Mouse (Mus musculus) kidney, postnatal 25 days (tissue): ENCODE measurements around the gene Cst7.
"Not testable (repeated sequence)": the region's sequence is repeated elsewhere in the genome, so short reads cannot be mapped to it uniquely, and the experiment has no call there.

Experiments
- DNase-seq, 2 experiments: peaks; one replicate each; pipeline ENCODE4 v3.0.0; 2021; ENCODE audit warnings: mixed read lengths in 2 of 2

The Cst7 gene

GRCm38 (mm10) chr2:150569847-150570590 lies at the start of gene Cst7:
Cst7 (plus strand) TSS chr2:150570415.
- no peak for DNase-seq

DNA sequence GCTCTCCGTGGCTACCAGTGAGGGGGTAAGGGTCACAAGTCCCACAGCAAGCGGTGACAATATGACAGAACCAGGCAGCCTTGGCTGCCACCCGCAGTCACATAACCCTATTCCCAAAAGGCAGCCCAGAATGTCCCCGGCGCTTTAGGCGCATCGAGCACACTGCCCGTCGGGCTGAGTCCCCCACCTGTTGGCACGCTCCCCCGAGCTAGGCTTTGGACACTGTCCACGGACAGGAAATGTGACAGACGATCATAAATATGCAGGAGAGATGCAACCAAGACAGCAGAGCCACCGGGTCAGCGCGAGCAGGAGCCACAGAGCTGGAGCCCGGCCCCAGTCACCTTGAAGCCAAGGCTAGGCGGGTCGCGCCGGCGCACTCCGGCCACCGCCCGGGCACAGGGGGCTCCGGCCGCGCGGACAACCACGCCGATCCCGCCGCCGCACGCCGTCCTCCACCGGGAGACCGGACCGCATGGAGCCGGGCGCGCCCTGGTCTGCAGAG lies 44.5 kb upstream of the Cst7 start:
- no peak for DNase-seq

DNA sequence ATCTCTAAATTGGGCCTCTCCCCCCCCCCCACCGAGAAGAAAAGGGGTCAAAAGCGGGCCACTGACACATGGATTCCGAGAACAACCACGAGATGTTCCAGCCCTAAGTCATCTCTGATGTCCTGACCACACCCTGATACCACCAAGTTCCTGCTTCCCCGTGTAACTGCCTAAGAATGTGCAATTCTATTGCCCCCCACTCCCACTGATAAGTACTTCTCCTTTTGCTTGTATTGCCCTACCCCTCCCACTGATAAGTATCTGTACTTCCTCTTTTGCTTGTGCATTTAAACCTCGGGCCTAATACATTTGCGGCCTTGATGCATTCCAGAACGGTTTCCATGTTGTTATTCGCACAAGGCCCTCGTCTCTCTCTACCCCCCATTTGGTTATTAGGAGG lies 20.6 kb upstream of the Cst7 start:
- not testable (repeated sequence) for DNase-seq

DNA sequence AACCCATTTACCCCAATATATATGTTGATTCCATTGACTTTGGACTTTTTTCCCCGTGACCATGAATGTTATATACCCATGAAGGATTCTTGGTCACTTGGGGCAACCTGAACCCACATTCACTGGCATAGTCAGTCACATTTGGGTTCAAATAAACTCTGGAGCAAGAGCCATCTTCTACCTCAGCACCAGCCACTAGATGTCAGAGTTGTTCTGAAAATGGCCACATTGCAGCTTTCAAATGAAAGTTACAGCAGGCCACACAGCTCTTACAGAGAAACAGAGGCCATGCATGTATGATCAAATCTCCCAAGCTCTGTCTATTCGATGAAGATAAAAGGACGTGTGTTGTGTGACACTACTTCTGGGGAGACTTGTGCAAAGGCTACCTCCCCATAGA lies 11.6 kb upstream of the Cst7 start:
- peak in 1 of 2 experiments; percentile 32 for DNase-seq

- DNase-seq = no peak
Observed at GRCm38 (mm10) chr2:150567051-150567450, 3.2 kb upstream of the Cst7 start.

DNA sequence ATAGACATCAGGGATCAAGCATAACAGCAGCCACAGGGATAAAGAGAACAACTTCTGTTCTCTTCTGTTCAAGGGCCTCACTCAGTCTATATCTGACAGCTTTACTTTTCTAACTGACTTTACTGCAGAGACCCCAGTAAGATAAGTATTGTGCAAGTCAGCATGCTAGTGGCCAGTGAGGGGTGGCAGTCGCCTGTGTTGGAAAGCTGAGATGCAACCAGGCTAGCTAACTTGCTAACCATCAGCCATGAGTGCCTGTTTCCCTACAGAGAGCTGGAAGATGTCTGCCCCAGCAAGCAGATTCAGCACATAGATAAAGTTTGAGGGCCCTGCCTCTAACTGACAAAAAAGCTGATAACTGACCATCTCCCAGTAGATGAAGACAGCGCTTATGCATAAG lies 546 bp downstream of the Cst7 start:
- no peak for DNase-seq

DNA sequence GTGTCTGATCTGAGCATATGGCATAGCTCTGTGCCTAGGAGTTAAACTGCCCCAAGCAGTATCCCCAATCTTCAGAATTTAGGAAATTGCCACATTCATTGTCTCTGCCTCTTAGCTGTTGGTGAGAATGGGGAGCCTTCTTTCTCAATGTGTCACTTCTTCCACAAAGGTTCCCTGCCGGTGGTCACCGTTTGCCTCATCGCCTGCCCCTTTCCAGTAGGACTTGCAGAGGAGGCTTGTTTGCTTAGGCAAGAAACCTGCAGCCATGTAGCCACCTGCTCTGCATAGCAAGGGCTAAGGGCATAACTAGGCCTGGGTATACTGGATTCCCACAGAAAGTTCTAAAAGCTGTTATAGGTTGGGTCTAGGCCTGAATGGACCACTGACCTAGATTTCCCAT lies 2.2 kb downstream of the Cst7 start:
- DNase-seq = no peak

DNA sequence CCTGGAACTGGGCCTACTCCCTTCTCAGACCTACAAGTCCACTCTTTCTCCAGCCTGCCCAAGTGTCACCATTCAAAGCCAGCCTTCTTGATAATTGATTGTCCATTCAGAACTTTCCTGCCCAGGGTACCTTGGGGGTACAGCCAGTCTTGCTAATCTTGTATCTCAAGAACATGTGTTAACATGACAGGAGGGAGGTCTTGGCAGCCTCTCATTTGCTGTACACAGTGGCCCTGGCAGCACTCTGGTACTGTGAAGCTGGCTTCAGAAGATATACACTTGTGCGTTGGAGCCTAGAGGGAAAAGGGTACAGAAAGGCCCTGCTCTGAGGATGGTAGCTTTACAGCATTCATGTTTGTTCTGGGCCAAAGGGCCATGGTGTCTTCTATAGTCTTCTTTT lies 6.0 kb downstream of the Cst7 start:
- no peak for DNase-seq

GRCm38 (mm10) chr2:150578603-150579002 lies 8.4 kb downstream of the Cst7 start:
- DNase-seq = no peak

DNA sequence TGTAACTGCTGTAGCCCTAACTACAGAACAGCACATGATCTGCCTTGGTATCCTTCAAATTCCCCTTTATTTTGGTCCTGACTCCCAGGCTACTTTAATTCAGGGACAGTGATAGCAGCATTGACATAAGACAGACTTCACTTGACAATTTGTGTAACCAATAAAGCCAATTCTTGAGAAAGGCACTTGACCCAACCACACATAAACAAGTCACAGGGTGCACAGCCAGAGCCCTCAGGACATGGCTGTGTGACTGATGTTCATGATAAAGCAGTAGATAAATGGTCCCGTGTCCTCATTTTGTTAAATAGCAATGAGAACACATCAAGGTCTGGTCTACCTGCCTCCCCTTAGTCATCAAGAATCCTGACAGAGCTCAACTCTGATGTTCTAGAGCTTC lies 9.4 kb downstream of the Cst7 start:
- DNase-seq = no peak

DNA sequence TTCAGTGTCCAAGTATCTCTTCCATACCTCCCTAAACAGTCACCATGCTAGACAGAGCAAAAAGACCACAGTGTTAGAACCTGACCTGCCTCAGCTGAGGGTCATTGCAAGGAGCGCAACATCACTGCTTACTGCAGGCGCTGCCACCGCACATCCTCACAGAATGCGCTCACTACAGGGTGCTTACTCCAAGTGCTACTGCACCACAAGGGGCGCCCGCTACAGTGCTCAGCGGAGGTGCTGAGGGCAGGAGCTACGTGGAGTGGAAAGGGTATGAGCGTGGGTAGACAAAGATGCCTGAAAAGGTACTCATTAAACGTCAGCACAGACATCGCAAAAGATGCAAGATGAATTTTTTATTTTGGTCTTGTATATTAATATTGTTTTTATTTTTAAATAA lies 18.9 kb downstream of the Cst7 start:
- no peak for DNase-seq

GRCm38 (mm10) chr2:150595411-150596190 lies 25.4 kb downstream of the Cst7 start:
- DNase-seq = peak; percentile 63 to 74

DNA sequence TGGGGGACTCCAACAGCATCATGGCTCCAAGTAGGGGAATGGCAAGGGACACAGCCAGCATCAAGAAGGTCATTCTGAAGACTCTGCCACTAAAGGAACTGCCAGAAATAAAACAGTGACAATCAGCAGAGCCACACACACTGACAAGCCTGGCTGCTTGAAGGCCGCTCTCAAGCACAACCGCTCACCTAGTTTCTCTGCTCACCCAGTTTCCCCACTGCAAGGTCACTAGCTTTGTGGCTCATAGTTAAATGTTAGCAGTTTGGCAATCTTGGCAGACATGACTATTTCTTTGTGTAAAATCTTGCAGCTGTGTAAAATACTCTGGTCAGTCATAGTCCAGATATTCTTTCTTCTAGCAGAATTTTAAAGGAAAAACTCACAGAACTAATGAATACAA lies 30.0 kb downstream of the Cst7 start:
- peak; percentile 42 to 72 for DNase-seq

GRCm38 (mm10) chr2:150602166-150602565 lies 32.0 kb downstream of the Cst7 start:
- DNase-seq = peak in 1 of 2 experiments; percentile 31

GRCm38 (mm10) chr2:150604802-150605201 lies 34.6 kb downstream of the Cst7 start:
- DNase-seq = no peak

DNA sequence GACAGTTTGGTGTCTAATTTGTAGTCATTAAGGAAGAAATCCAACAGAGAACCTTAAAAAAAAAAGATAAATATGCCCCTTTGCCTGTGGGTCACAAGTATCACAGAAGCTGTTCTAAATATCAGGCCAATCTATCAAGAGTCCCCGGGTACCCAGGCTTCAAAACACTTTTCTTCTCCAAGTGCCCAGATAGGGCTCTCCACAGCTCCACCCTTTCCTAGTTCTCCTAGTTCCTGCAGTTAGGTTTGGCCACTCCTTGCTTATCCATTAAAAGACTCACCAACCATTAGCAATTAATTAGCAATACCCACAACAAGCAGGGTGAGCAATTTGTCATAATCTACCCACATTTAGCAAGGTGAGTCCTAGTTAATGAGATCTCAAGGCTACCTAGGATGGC lies 36.9 kb downstream of the Cst7 start:
- no peak for DNase-seq

GRCm38 (mm10) chr2:150608087-150608799 lies 38.0 kb downstream of the Cst7 start, which contains the start of gene Apmap:
Apmap (minus strand) TSS chr2:150608567.
- DNase-seq = peak; percentile 97 to 99

DNA sequence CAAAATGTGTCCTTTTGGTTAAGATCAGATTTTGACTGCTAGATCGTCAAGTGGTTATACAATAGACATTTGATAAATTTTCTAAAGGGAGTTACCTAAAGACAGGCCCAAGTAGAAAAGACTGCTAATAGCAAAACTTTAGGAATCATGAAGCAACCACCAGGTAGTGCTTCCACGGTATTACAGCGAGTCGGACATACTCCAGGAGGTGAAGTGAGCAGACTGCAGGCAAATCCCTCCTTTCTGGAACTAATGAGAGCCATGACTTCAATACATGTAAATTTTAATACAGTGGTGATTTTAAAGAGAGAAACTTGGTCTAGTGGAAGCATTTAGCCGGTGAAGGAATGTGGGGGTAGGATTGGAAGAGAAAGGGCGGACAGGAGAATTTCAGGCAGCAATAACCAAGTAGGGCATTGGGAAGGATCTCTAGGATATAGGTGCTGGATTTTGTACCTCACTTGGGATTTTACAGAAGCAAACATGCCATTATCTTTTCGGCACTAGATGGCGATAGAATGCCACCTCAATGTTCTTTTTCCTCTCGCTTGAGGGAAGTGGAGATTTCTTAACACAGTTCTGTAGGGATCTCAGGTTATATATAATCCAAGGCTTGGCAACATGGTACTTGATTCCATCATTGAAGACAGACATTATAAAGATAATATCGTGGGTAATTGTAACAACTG lies 38.8 kb downstream of the Cst7 start:
- peak; percentile 55 to 77 for DNase-seq

GRCm38 (mm10) chr2:150610097-150610496 lies 39.9 kb downstream of the Cst7 start:
- DNase-seq = no peak

GRCm38 (mm10) chr2:150621698-150622097 lies 51.5 kb downstream of the Cst7 start:
- DNase-seq = no peak

DNA sequence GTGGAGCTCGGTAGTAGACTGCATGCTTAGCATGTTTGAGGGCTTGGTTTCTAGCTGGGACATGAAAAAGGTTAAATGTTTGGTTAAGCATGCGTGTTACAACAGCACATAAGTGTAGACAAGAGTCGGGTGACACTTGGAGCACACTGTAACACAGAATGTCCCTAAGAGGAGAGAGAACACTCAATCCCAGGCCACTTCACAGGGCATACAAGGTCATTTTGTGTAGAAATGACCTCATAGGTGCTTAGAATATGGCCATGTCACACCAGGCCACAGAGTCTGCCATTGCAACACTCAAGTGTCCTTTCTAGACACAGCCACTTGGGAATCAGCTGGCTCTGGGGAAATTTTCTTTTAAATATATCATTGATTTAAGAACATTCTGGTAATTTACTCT lies 53.7 kb downstream of the Cst7 start:
- DNase-seq = no peak

- no peak for DNase-seq
Observed at GRCm38 (mm10) chr2:150624926-150625325, 54.7 kb downstream of the Cst7 start.

DNA sequence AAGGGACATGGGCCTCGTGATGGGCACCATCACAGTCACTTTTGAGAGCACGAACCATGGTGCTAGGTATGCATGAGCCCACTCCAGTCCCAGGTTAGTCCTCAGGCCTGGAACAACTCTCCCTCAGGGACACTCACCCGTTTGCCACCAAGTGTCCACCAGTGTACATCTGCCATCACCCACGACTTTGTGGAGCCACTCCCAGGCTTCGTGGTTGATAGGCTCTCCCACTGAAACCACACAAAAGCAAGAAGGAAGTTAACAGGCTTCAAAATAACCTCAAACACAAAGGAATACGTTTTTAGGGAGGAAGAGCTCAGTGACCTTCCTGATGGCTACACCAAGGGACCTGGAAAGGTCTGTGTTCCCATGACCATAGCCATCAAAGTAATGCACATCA lies 56.9 kb downstream of the Cst7 start:
- DNase-seq = no peak
